Mouse (Mus musculus) adipose tissue, adult 10 weeks (tissue): ENCODE measurements around the gene Mrpl10. TPM values are rescaled to one million over a fixed set of nuclear protein-coding genes. Genes with fewer than 3 reads are reported as not detected.

ENCODE experiments used
- polyA plus RNA-seq: library from polyadenylated mRNA; stranded (reverse); fragments of 350-450 nt; fragmentation: Illumina TruSeq; extraction: RNeasy Lipid Tissue Mini Kit (QIAGEN cat#74804); gene quantifications from one replicate; pipeline ENCODE4 v1.2.3, GENCODE M21; 2014; ENCODE audit warnings: low read depth, low replicate concordance

Gene Mrpl10
- 52.3 TPM for polyA plus RNA-seq

DNA sequence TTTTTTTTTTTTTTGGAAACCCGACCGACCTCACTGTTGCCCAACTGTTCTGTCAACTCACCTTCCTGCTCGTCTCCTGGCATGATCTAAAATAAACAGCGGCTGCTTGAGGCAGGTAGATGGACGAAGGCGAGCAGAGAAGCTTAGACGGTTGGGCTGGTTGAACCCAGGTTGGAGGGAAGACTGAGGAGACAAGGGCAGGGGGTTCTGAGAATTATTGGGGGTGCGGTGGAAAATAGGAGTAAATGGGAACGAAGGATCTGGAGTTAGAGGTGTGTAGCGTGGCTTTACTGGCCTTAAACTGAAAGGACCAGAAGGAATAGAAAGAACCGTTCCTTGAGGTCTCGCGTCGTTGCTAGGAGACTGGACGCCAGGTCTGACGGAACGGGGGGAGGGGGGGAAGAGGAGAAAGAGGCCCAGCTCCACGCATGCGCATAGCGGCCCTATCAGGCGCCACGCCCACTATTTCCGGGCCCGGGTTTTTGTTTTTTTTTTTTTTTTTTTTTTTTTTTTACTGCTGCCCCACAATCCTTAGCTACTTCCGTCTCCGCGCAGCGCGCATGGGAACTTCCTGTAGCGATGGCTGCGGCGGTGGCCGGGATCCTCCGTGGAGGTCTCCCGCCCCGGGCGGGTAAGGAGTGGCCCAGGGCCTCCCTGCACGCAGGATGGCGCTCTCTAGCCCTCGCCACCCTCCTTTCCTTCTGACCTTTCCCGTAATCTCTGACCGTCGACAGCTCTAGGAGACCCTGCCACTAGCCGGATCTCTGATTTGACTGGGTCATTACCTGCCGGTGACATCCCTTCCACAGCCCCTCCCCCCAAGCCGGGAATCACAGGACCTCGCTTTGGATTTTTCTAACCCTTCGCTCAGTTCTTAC is at the start of gene Mrpl10, which contains the start of gene Lrrc46:
TSS of gene Mrpl10 (plus strand) at position 539 of the 878 bp plus-strand sequence.
TSS of gene Lrrc46 (minus strand) at position 386 of the 878 bp plus-strand sequence.

GRCm38 (mm10) chr11:97013121-97013670 is 28.2 kb upstream of the Mrpl10 start, which contains the start of gene Sp6:
Gene Sp6, plus strand, starts transcription at chr11:97013394.

GRCm38 (mm10) chr11:97029686-97030417 is 11.5 kb upstream of the Mrpl10 start, which contains the start of gene Scrn2:
Gene Scrn2, plus strand, starts transcription at chr11:97029938.

DNA sequence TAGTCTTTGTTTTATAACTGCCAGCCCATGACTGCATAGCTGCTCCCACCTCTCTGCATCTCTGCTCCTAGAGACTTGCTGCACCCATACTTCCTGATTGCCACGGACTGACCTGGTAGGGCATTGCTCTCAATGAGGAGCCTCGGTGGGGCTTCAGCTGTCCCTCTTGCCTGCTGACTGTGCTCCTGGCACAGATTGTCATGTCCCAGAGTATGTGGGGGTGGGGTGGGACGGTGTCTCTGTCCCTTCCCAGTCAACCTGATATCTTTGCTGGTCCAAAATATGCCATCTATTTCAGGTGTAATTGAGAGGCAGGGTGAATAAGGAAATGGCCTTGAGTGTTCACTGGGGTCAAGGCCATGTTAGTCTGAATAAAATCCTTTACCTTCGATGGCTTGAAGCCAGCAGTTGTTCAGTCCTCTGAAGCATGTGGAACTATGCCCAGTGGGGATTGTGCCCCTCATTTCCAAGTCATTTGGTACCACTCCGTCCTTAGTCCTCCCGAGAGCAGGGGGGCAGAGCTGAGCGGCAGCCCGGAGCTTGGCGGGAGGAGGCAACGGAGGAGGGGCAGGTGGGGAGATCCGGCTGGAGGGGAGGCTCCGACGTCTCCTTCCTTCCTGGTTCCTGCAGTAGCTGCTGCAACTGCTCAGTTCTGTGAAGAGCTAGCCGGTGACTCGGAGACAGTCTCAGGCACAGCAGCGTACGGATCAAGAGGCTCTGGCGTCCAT is 9.0 kb downstream of the Mrpl10 start, which contains the start of gene Osbpl7:
TSS of gene Osbpl7 (plus strand) at position 413 of the 728 bp plus-strand sequence.

Other genes starting within 250 kb of the Mrpl10 start
- 181 TPM for gene Nfe2l1, start 211.6 kb upstream of the Mrpl10 start, polyA plus RNA-seq
- gene Copz2, start 191.7 kb upstream of the Mrpl10 start, polyA plus RNA-seq = 60.0 TPM
- 63.9 TPM for gene Cdk5rap3, start 125.1 kb upstream of the Mrpl10 start, polyA plus RNA-seq
- 32.7 TPM for gene Prr15l, start 113.5 kb upstream of the Mrpl10 start, polyA plus RNA-seq
- gene Pnpo, start 97.6 kb upstream of the Mrpl10 start, polyA plus RNA-seq = 40.4 TPM
- gene Sp2, start 58.6 kb upstream of the Mrpl10 start, polyA plus RNA-seq = 16.7 TPM
- gene Sp6, start 28.2 kb upstream of the Mrpl10 start, polyA plus RNA-seq = 1.7 TPM
- 17.2 TPM for gene Scrn2, start 11.6 kb upstream of the Mrpl10 start, polyA plus RNA-seq
- gene Lrrc46, start 153 bp upstream of the Mrpl10 start, polyA plus RNA-seq = 21.4 TPM
- 29.5 TPM for gene Osbpl7, start 9.1 kb downstream of the Mrpl10 start, polyA plus RNA-seq
- gene Tbx21, start 73.8 kb downstream of the Mrpl10 start, polyA plus RNA-seq = 0.31 TPM
- gene Tbkbp1, start 109.9 kb downstream of the Mrpl10 start, polyA plus RNA-seq = 7.4 TPM
- 70.9 TPM for gene Kpnb1, start 146.3 kb downstream of the Mrpl10 start, polyA plus RNA-seq
- 42.9 TPM for gene Npepps, start 239.1 kb downstream of the Mrpl10 start, polyA plus RNA-seq